Mouse (Mus musculus) kidney, adult 11 months (tissue): Measurements from ENCODE around the gene Fads6.

Experiments used
- DNase-seq: peaks from one replicate; pipeline ENCODE4 v3.0.0; 2022

Gene Fads6

GRCm38 (mm10) chr11:115275509-115275908 is 22.0 kb downstream of the Fads6 start:
- DNase-seq = no peak

GRCm38 (mm10) chr11:115274771-115275170 is 22.7 kb downstream of the Fads6 start:
- no peak for DNase-seq

GRCm38 (mm10) chr11:115274178-115274577 is 23.3 kb downstream of the Fads6 start:
- no peak for DNase-seq

- DNase-seq = no peak
Observed at GRCm38 (mm10) chr11:115273735-115274134, 23.7 kb downstream of the Fads6 start.

- DNase-seq = no peak
Observed at GRCm38 (mm10) chr11:115272894-115273498, 24.5 kb downstream of the Fads6 start.

- no peak for DNase-seq
Observed at GRCm38 (mm10) chr11:115271481-115271880, 26.0 kb downstream of the Fads6 start.

- no peak for DNase-seq
Observed at GRCm38 (mm10) chr11:115271052-115271451, 26.4 kb downstream of the Fads6 start.

- DNase-seq = peak; percentile 68
Observed at GRCm38 (mm10) chr11:115270148-115270861, 27.2 kb downstream of the Fads6 start.

- DNase-seq = no peak
Observed at GRCm38 (mm10) chr11:115269330-115270066, 28.0 kb downstream of the Fads6 start.

- no peak for DNase-seq
Observed at GRCm38 (mm10) chr11:115267958-115268357, 29.5 kb downstream of the Fads6 start.

- DNase-seq = no peak
Observed at GRCm38 (mm10) chr11:115267061-115267883, 30.2 kb downstream of the Fads6 start, which contains the start of gene Grin2c. Grin2c (minus strand) TSS chr11:115267243.

GRCm38 (mm10) chr11:115266400-115266778 is 31.1 kb downstream of the Fads6 start:
- no peak for DNase-seq

GRCm38 (mm10) chr11:115265771-115266399 is 31.6 kb downstream of the Fads6 start:
- DNase-seq = no peak

- no peak for DNase-seq
Observed at GRCm38 (mm10) chr11:115264862-115265668, 32.4 kb downstream of the Fads6 start.

GRCm38 (mm10) chr11:115264136-115264861 is 33.2 kb downstream of the Fads6 start:
- no peak for DNase-seq

GRCm38 (mm10) chr11:115262954-115263353 is 34.5 kb downstream of the Fads6 start:
- DNase-seq = no peak

GRCm38 (mm10) chr11:115259134-115259533 is 38.3 kb downstream of the Fads6 start:
- DNase-seq = no peak

GRCm38 (mm10) chr11:115257775-115258510 is 39.5 kb downstream of the Fads6 start:
- DNase-seq = no peak

- DNase-seq = no peak
Observed at GRCm38 (mm10) chr11:115251258-115251657, 46.2 kb downstream of the Fads6 start.
